Mouse (Mus musculus) liver, postnatal 0 days (tissue): ENCODE data around the gene Cltc. TPM values are rescaled to one million over a fixed set of nuclear protein-coding genes. Genes with fewer than 3 reads are reported as not detected.

ENCODE experiments used
- ATAC-seq: fragments of 200-750 bp; cut with Nextera tagmentation; 2 replicates; pipeline ENCODE4 v1.8.0; 2017; ENCODE audit warnings: mild to moderate bottlenecking, moderate library complexity
- DNase-seq: peaks from one replicate; pipeline ENCODE4 v3.0.0-alpha.2; 2016
- H3K27ac ChIP-seq: fragments of 300-500 bp; sonication (generic); 2 replicates; pipeline ENCODE4 v1.5.1; 2014; ENCODE audit warnings: antibody characterized with exemption, moderate library complexity, mild to moderate bottlenecking, low read depth
- H3K27me3 ChIP-seq: fragments of 300-500 bp; sonication (generic); 2 replicates; pipeline ENCODE4 v1.6.1; 2014; ENCODE audit warnings: low read length, control low read depth, mixed read lengths; ENCODE audit not compliant: insufficient read depth
- H3K36me3 ChIP-seq: fragments of 300-500 bp; sonication (generic); replicated peaks from 2 replicates; pipeline ENCODE4 v1.6.1; 2014; ENCODE audit warnings: mild to moderate bottlenecking, control low read depth, low read length, moderate library complexity, mixed read lengths; ENCODE audit not compliant: insufficient read depth
- H3K4me1 ChIP-seq: fragments of 300-500 bp; sonication (generic); 2 replicates; pipeline ENCODE4 v1.6.1; 2014; ENCODE audit warnings: antibody characterized with exemption, mild to moderate bottlenecking, control low read depth; ENCODE audit not compliant: insufficient read depth
- H3K4me2 ChIP-seq: fragments of 300-500 bp; sonication (generic); 2 replicates; pipeline ENCODE4 v1.6.1; 2014; ENCODE audit warnings: low read depth, mild to moderate bottlenecking, low read length, moderate library complexity, mixed read lengths
- H3K4me3 ChIP-seq: fragments of 300-500 bp; sonication (generic); 2 replicates; pipeline ENCODE4 v1.5.1; 2014; ENCODE audit warnings: low read depth, low read length
- H3K9ac ChIP-seq: fragments of 300-500 bp; sonication (generic); replicated peaks from 2 replicates; pipeline ENCODE4 v1.6.1; 2014; ENCODE audit warnings: mild to moderate bottlenecking, moderate library complexity
- H3K9me3 ChIP-seq: fragments of 300-500 bp; sonication (generic); 2 replicates; pipeline ENCODE4 v1.6.1; 2016; ENCODE audit warnings: mild to moderate bottlenecking, control low read depth, low read length, mixed read lengths
- CTCF ChIP-seq: sonication (generic); IDR thresholded peaks from 2 replicates; pipeline ENCODE4 v1.5.1; 2016; ENCODE audit warnings: antibody characterized with exemption, low read depth
- EP300 ChIP-seq: IDR thresholded peaks from 2 replicates; pipeline ENCODE4 v1.6.1; 2016; ENCODE audit warnings: antibody characterized with exemption, low read depth, mild to moderate bottlenecking
- WGBS: fragments of 180-500 bp; shearing (Covaris S2); extraction: QIAGEN DNeasy Blood & Tissue Kit; methylation state at CpG from one replicate; pipeline ENCODE4 v1.1.7; 2014; ENCODE audit not compliant: insufficient replicate concordance; 5-methylcytosine and 5-hydroxymethylcytosine counted together
- polyA plus RNA-seq: library from polyadenylated mRNA; unstranded; fragments of >200 nt; fragmentation: Nextera tagmentation; extraction: Ambion mirVana; gene quantifications from 2 replicates; pipeline ENCODE4 v1.2.1, GENCODE M21; 2015

The Cltc gene
- polyA plus RNA-seq, 1 experiment from 2014 or later, result 42.4 TPM

GRCm38 (mm10) chr11:86657863-86658262, 99.5 kb downstream of the Cltc start:
- TF ChIP-seq CTCF (no peak), EP300 (no peak)
- no peak for ATAC-seq
- no peak overlapping the region for H3K4me3 ChIP-seq
- no peaks in the 10 kb centered on the region for H3K27me3 ChIP-seq
- H3K4me2 ChIP-seq, result no peak overlapping the region
- H3K36me3 ChIP-seq, result peaks cover 28% of the 10 kb centered on the region
- DNase-seq, result no peak
- H3K9ac ChIP-seq, result no peak overlapping the region
- no peaks in the 10 kb centered on the region for H3K9me3 ChIP-seq
- peak overlapping the region; percentile 44; the same call in 1 of the 2 replicates for H3K27ac ChIP-seq
- H3K4me1 ChIP-seq, result peaks cover 11% of the 10 kb centered on the region

GRCm38 (mm10) chr11:86656849-86657567, 100.4 kb downstream of the Cltc start:
- peaks cover 24% of the 10 kb centered on the region for H3K36me3 ChIP-seq
- H3K4me1 ChIP-seq, result peaks cover 5% of the 10 kb centered on the region; the same call in 1 of the 2 replicates
- no peak overlapping the region for H3K9ac ChIP-seq
- no peaks in the 10 kb centered on the region for H3K9me3 ChIP-seq
- TF ChIP-seq EP300 (0 out of 2 replicates have a peak, but pooled peaks have one; percentile 33), CTCF (no peak)
- DNase-seq (no peak), ATAC-seq (no peak)
- WGBS, result 56% methylated on average over 4 of the region's 4 CpGs
- H3K27ac ChIP-seq, result peak overlapping the region; percentile 66; the same call in 1 of the 2 replicates
- peak overlapping the region; percentile 32 for H3K4me2 ChIP-seq
- no peaks in the 10 kb centered on the region for H3K27me3 ChIP-seq
- H3K4me3 ChIP-seq, result no peak overlapping the region

- TF ChIP-seq CTCF (peak; percentile 63), EP300 (no peak)
- H3K9ac ChIP-seq, result no peak overlapping the region
- H3K4me2 ChIP-seq, result no peak overlapping the region
- WGBS, result 35% methylated on average over 1 of the region's 1 CpGs
- H3K27me3 ChIP-seq, result no peaks in the 10 kb centered on the region
- DNase-seq, result no peak
- H3K9me3 ChIP-seq, result no peaks in the 10 kb centered on the region
- peaks cover 15% of the 10 kb centered on the region for H3K36me3 ChIP-seq
- no peak overlapping the region for H3K27ac ChIP-seq
- peaks cover 5% of the 10 kb centered on the region; the same call in 1 of the 2 replicates for H3K4me1 ChIP-seq
- ATAC-seq, result peak; percentile 31; the same call in 1 of the 2 replicates
- no peak overlapping the region for H3K4me3 ChIP-seq
Measured at GRCm38 (mm10) chr11:86655671-86656070, 101.7 kb downstream of the Cltc start.

- Histone ChIP-seq H3K9me3 (no peaks in the 10 kb centered on the region), H3K4me2 (no peak overlapping the region), H3K27me3 (no peaks in the 10 kb centered on the region), H3K36me3 (peaks cover 11% of the 10 kb centered on the region), H3K4me1 (peaks cover 5% of the 10 kb centered on the region; the same call in 1 of the 2 replicates), H3K4me3 (no peak overlapping the region), H3K27ac (no peak overlapping the region), H3K9ac (no peak overlapping the region)
- WGBS, result 79% methylated on average over 4 of the region's 4 CpGs
- ATAC-seq, result no peak
- TF ChIP-seq CTCF, result no peak
- TF ChIP-seq EP300, result no peak
- DNase-seq, result no peak
Measured at GRCm38 (mm10) chr11:86654096-86654495, 103.3 kb downstream of the Cltc start.

- WGBS, result 35% methylated on average over 3 of the region's 3 CpGs
- Histone ChIP-seq H3K4me3 (no peak overlapping the region), H3K27me3 (no peaks in the 10 kb centered on the region), H3K4me1 (peaks cover 5% of the 10 kb centered on the region; the same call in 1 of the 2 replicates), H3K4me2 (no peak overlapping the region), H3K9me3 (no peaks in the 10 kb centered on the region), H3K36me3 (peaks cover 6% of the 10 kb centered on the region), H3K9ac (no peak overlapping the region), H3K27ac (no peak overlapping the region)
- TF ChIP-seq EP300 (peak; percentile 14; the same call in 1 of the 2 replicates), CTCF (peak; percentile 90)
- peak; percentile 52 for DNase-seq
- peak; percentile 76 for ATAC-seq
Measured at GRCm38 (mm10) chr11:86653446-86653845, 103.9 kb downstream of the Cltc start.

GRCm38 (mm10) chr11:86652578-86652979, 104.8 kb downstream of the Cltc start:
- Histone ChIP-seq H3K4me1 (peaks cover 5% of the 10 kb centered on the region; the same call in 1 of the 2 replicates), H3K9me3 (no peaks in the 10 kb centered on the region), H3K27me3 (no peaks in the 10 kb centered on the region), H3K4me2 (no peak overlapping the region), H3K9ac (no peak overlapping the region), H3K36me3 (peaks cover 5% of the 10 kb centered on the region), H3K4me3 (no peak overlapping the region), H3K27ac (no peak overlapping the region)
- 65% methylated on average over 4 of the region's 4 CpGs for WGBS
- no peak for TF ChIP-seq EP300
- no peak for TF ChIP-seq CTCF
- DNase-seq (no peak), ATAC-seq (no peak)
